Mouse (Mus musculus) kidney, adult 9 months (tissue): ENCODE results near the gene Klc1.

ENCODE experiments used
- DNase-seq: peaks from one replicate; pipeline ENCODE4 v3.0.0; 2022

Klc1 gene

GRCm38 (mm10) chr12:111745274-111745673 lies 13.4 kb upstream of the Klc1 start:
- no peak for DNase-seq

- DNase-seq: peak; percentile 68
Observed at GRCm38 (mm10) chr12:111746091-111746490, 12.6 kb upstream of the Klc1 start.

- DNase-seq: no peak
Observed at GRCm38 (mm10) chr12:111747421-111747820, 11.2 kb upstream of the Klc1 start.

GRCm38 (mm10) chr12:111750739-111751138 lies 7.9 kb upstream of the Klc1 start:
- DNase-seq: no peak

GRCm38 (mm10) chr12:111752491-111752890 lies 6.2 kb upstream of the Klc1 start:
- no peak for DNase-seq

GRCm38 (mm10) chr12:111753347-111753746 lies 5.3 kb upstream of the Klc1 start:
- no peak for DNase-seq

GRCm38 (mm10) chr12:111754710-111755109 lies 3.9 kb upstream of the Klc1 start:
- DNase-seq: no peak

GRCm38 (mm10) chr12:111755231-111755630 lies 3.4 kb upstream of the Klc1 start:
- no peak for DNase-seq

- no peak for DNase-seq
Observed at GRCm38 (mm10) chr12:111756082-111756697, 2.5 kb upstream of the Klc1 start.

- DNase-seq: no peak
Observed at GRCm38 (mm10) chr12:111756698-111757082, 2.0 kb upstream of the Klc1 start.

- peak; percentile 21 for DNase-seq
Observed at GRCm38 (mm10) chr12:111757561-111758325, 906 bp upstream of the Klc1 start.

- DNase-seq: peak; percentile 50
Observed at GRCm38 (mm10) chr12:111759176-111760061, 770 bp downstream of the Klc1 start.

GRCm38 (mm10) chr12:111760306-111760908 lies 1.8 kb downstream of the Klc1 start:
- DNase-seq: no peak

GRCm38 (mm10) chr12:111762620-111763280 lies 4.1 kb downstream of the Klc1 start:
- no peak for DNase-seq

GRCm38 (mm10) chr12:111766313-111767236 lies 7.9 kb downstream of the Klc1 start:
- peak; percentile 27 for DNase-seq

- no peak for DNase-seq
Observed at GRCm38 (mm10) chr12:111768322-111768928, 9.8 kb downstream of the Klc1 start.

GRCm38 (mm10) chr12:111769306-111769705 lies 10.7 kb downstream of the Klc1 start:
- peak; percentile 54 for DNase-seq

GRCm38 (mm10) chr12:111769816-111770577 lies 11.3 kb downstream of the Klc1 start:
- DNase-seq: no peak

- DNase-seq: peak; percentile 70
Observed at GRCm38 (mm10) chr12:111770651-111771050, 12.0 kb downstream of the Klc1 start.

- no peak for DNase-seq
Observed at GRCm38 (mm10) chr12:111774156-111774555, 15.5 kb downstream of the Klc1 start.
